Mouse (Mus musculus) liver (tissue): ENCODE measurements around the gene Vmn1r6.
"Not testable (repeated sequence)": the region's sequence is repeated elsewhere in the genome, so short reads cannot be mapped to it uniquely, and the experiment has no call there.

Experiments used
- DNase-seq: peaks from one replicate; pipeline ENCODE4 v3.0.0-alpha.2; 2020; ENCODE audit warnings: mixed read lengths

Gene Vmn1r6

GRCm38 (mm10) chr6:56996943-56997342 lies at the start of gene Vmn1r6:
TSS of gene Vmn1r6 (plus strand) at chr6:56997243.
- DNase-seq, result no peak

DNA sequence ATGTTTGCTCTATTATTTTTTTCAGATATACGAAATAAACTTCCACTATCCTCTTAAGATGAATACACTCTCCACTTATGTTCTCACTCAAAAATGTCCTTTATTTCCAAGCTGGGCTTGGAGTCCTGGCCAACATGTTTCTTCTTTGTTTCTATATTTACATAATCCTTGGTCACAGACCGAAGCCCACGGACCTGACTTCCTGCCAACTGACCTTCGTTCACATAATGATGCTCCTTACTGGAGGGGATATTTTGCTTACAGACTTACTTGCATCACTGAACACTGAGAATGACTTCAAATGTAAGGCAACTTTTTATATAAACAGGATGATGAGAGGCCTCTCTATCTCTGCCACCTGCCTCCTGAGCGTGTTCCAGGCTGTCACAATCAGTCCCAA lies 40.6 kb upstream of the Vmn1r6 start:
- no peak for DNase-seq

- DNase-seq, result no peak
These were observed 27.1 kb upstream of the Vmn1r6 start, which contains the start of gene Vmn1r5 for GRCm38 (mm10) chr6:56969973-56970372. TSS of gene Vmn1r5 (plus strand) at chr6:56970273.

GRCm38 (mm10) chr6:57025224-57025623 lies 28.2 kb downstream of the Vmn1r6 start, which contains the start of gene Vmn1r7:
TSS of gene Vmn1r7 (minus strand) at chr6:57025324.
- not testable (repeated sequence) for DNase-seq

DNA sequence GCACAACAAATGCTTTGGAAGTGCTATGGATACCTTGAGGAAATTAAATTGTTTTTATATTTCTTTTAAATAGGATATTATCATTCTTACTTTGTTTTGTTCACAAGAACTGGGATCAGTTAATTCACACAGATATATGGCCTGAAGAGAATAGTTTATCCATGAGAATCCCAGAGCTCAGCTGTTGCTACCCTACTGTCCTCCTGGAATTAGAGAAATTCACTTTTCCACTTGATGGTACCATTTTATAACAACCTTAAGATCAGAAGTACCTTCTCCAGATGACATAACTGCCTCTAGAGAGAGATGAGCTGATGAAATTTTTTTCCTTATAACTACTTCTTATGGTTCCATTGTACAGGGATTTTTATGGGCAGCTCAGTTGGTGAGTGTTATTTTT lies 34.9 kb downstream of the Vmn1r6 start, which contains the start of gene Vmn1r8:
Gene Vmn1r8 (plus strand): TSS at position 301 of the 400 bp plus-strand sequence.
- DNase-seq, result no peak

DNA sequence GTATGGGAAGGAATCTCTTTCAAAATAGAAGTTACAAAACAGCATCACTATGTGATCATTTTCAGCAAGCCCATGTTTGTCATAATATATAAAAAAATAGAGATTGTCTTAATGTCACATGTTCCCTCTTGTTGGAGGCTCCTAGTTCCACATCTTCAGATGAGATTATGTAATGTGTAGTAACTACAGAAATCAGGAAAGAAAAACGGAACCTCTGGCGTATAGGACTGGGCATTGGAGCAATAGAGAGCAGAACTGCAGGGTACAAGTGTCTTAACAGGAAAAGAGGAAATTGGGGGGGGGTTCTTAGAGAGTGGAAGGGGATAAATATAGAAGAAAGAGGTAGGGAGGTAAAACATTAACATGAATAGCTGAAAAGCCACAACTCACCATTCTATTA lies 37.6 kb downstream of the Vmn1r6 start:
- DNase-seq, result no peak
